Mouse (Mus musculus): ENCODE measurements around the gene 4933428G20Rik.

4933428G20Rik gene

DNA sequence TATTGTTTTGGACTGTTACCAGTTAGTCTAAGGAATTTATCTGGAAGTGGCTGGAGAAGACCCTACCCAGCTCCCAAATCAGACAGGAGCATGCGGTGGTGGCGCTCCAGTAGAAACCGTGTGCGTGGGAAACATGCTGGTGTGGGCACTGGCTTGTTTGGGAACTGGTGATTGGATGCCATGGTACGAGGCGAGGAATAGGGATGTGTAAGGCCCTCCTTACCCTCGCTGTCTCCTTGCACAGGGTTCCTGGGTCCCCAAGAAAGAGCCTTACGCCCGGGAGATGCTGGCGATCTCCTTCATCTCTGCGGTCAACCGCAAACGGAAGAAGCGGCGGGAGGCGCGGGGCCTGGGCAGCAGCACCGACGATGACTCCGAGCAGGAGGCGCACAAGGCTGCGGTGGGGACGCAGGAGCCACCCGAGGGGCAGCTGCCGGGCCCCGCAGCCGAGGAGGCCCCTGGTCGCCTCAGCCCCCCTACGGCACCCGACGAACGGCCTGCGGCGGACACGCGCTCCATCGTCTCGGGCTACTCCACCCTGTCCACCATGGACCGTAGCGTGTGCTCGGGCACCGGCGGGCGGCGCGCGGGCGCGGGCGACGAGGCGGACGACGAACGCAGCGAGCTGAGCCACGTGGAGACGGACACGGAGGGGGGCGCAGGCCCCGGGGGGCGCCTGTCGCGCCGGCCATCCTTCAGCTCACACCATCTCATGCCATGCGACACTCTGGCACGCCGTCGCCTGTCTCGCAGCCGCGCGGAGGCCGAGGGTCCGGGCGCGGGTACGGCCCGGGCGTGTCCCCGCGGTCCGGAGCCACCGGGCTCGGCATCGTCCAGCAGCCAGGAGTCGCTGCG lies at the start of gene 4933428G20Rik:
Gene 4933428G20Rik, minus strand, starts transcription at position 476 of the 855 bp plus-strand sequence.
- no peak for DNase-seq

DNA sequence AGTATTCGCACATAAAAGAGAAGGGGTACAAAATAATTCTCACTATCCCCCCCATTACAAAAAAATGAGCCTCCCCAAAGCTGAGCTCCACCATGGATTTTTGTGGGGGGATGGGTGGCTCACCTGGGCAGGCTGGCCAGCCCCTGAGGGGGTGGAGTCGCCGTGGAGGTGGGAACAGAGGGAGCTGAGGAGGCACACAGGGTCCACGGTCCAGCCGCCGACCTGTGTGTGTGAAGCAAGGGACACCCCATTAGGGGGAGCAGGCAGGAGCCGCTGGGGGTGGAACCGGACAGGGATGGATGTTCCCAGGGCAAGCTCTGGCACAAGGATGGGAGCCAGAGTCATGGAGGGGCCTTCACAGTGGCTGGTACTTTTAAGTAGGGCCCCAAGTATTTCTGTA lies 48.6 kb upstream of the 4933428G20Rik start:
- DNase-seq: no peak

DNA sequence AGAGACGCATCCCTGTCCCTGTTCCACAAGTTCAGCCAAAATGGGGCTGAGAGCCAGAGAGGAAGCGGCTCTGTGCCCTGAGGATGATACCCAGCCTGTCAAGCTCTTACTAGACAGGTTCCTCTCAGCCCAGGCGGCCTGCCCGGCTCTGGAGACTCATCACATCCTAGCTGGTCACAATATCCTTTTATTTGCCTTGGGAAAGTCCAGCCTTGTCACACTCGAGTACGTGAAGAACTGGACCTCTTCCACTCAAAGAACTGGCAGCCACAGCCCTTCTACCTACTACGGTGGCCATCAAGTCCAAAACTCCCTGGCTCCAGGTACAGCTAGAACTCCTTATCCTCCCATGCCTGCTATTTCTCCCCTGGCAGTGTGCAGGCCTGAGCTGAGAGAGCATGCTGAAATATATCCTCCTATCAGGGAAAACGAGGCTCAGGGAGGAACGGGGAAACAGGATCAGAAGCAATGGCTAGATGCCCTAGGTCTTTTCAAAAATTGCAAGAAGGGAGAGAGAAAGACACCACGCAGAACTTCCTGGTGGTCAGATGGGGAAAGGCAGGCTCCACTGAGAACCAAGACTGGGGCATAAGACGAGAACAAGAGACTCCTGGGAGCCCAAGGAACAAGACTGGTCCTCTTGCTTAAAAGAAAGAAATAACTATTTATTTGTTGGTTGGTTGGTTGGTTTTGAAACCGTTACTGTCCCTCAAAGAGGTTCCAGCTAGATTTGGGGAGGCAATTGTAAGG lies 48.0 kb upstream of the 4933428G20Rik start:
- no peak for DNase-seq

DNA sequence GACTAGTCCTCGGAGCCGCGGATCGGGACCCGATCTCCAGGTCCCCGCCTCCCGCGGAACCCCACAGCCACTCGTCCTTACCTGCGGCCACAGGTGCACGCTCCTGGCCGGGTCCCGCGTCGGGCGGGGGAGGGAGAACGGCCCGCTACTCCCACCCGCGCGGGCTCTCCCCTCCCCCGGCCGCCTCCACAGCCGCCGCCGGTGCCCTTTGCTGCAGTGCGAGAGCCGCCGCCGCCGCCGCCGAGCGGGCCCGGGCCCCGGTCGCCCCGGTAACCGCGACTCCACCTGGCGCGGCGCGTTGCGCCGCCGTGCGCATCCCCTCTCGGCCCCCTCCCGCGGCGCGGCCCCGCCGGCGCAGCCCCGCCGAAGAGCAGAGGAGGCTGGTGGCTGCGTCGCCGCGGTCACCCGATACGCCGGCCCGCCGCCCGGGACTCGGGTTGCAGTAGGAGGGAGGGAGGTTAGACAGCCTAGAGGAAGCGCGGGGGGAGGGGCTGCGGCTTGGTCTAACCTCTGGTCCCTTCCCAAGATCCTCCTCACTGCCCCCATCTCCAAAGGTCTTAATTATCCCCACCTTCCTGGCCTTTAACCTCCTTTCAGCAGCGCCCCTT lies 46.8 kb upstream of the 4933428G20Rik start:
- peak; percentile 42 for DNase-seq

DNA sequence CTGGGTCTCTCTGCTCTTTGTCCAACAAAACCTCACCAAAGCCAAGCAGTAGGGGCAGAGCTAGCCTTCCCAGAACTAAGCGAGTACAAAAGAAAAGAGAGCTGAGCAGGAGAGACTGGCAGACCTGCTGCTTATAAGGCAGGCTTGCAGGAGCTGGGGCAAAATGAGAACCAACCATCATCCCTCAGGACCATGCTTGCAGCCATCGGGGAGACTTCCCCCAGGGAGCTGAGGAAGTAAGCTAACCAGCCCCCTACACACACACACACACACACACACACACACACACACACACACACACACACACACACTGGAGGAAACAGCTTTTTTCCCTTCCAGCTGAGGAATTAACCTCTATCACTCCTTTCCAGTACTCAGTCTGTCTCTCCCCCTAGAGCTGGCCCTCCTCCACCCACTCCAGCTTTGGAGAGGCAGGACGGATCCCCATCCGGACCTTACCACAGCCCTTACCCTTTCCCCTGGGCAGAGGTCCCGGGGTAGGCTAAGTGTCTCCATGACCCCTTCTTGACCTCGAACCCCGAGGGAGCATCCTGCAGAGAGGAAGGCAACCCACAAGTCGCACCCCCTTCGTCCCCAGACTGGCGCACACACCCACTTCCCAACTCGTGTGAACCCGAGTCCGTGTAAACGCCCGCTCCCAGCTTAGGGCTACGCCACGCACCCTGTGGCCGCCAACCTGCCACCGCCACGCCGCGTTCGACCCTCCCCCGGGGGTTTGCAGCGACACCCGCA lies 45.8 kb upstream of the 4933428G20Rik start:
- no peak for DNase-seq

DNA sequence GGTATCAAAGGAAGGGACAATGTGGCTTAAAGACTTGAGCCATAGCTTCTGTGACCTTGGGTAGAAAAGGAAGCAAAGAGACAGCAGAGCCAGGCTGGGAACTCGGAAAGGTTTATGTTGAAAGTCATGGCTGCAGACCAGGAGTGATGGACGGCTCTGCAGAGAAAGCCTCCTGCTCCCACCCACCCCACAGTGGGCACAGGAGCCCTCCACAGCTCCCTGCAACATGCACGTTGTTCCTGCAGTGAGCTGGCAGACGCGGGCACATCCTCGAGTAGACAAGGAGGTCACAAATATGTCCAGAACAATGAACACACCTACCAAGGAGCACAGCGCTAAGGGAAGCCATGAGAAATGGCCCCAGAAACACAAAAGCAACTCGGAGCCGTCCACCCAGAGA lies 43.7 kb upstream of the 4933428G20Rik start:
- DNase-seq: no peak

DNA sequence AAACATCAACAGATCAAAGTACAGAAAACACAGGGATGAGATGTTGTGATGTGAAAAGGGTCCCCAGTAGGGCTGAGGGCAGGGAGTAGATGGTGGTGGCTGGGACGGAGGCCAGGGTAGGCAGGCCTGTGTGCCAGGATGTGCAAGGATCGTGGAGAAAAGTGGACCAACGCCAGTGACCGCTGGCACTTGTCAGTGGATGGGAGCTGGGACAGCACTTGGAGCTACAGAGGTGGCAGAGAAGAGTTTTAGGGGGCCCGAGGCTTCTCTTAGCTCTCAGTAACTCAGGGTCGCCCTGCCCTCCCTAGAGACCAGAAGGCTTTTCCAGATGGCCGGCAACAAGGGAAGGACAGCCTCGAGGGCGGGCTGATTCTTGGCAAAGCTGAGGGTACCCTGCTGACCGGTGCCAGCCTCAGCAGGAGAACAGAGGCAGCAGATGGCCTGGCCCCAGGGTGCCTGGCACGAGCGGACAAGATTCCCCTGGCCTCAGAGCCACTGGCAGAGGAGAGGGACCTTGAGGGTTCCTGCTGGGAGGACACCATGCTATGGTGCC lies 43.1 kb upstream of the 4933428G20Rik start:
- DNase-seq: no peak

DNA sequence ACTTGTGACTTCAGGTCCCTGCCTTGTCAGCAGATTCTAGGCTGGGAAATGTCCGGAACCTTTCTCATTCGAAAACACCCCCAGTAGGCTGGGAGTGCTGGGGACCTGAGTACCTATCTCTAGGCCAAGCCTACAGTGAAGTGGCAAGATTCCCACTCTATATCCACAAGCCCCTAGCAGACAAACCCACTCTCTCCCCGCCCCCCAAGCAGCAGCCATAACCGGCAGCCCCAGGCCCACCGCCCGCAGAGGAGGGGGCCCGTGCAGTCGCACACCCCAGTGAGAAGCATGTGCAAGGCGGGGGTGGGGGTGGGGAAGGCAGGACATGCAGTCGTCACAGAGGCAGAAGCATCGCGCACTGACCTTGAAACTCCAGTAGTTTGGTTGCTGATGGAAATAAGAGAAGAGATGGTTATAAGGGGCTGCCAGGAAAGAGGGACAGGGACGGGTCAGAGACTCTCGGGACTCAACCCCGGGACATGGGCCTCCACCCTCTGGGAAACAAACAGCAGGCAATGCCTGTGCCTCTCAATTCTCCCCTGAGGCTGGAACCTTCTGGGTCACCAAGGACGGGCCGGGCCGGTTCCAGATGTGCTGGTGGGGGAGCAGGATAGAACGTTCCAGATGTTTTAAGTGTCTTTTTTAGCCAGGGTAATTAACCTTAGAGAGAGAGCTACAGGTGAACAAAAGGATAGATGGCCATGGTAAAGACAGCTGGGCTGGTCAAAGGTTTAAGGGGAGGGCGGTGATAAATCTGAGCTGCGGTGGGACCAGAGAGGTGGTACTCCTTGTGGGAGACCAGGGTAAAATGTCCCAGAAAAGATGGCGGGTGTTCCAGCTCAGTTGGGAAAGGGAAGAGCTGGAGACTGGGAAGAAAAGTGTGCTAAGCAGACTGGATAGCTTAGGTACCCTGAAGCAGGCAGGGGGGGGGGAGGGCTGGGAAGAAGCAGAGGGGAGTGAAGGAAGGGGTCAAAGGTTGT lies 42.3 kb upstream of the 4933428G20Rik start:
- no peak for DNase-seq

DNA sequence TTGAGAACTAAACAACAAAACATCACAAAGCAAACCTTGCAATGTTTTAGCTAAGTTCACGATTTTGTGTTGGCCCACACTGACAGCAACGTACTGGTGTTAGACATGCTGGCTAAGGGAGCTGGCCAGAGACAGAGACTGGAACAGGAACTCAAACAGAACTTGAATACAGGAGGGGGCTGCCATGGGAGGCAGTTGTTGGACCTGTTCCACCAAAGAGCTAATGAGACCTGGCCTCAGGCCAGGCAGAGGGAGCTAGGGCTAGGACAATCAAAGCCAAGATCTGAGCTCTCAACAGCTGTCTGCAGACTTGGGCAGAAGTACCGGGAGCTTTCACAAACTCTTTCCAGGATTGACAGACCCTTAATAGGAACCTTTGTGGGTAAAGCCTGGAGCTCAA lies 40.5 kb upstream of the 4933428G20Rik start:
- no peak for DNase-seq

DNA sequence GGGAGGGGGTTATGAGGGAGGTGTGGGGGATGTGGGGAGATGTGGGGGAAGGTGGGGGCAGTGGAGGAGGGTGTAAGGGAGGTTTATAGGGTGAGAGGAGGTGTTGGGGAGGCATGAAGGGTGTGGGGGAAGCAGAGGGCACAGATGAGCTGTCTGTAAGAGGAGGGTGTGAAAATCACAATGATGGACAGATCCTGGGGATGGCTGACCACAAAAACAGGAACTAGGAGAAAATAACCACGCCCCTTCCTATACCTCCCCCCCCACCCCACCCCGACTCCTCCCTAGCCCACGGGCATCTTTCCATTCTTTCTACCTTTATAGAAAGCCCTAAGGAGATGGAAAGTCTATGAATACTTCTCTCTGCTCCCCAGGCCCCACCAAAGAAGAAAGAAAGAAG lies 40.0 kb upstream of the 4933428G20Rik start:
- DNase-seq: no peak

DNA sequence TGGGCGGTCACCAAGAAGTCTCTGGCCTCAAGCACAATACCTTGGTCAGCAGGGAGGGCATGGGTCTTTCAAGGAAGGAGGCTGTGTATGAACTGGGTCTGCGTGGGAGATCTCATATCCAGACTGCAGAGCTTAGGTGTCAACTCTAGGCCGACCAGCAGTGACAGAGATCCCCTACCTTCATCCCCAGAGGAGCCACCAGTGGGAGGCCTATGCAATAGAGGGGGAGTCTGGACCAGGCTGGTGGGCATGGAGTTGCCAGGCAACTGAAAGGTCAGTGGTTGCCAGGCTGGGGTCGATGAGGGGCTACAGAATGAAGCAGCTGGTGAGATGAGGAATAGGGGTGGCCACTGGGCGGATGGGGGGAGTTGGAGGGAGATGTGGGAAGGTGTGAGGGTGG lies 39.5 kb upstream of the 4933428G20Rik start:
- DNase-seq: no peak

DNA sequence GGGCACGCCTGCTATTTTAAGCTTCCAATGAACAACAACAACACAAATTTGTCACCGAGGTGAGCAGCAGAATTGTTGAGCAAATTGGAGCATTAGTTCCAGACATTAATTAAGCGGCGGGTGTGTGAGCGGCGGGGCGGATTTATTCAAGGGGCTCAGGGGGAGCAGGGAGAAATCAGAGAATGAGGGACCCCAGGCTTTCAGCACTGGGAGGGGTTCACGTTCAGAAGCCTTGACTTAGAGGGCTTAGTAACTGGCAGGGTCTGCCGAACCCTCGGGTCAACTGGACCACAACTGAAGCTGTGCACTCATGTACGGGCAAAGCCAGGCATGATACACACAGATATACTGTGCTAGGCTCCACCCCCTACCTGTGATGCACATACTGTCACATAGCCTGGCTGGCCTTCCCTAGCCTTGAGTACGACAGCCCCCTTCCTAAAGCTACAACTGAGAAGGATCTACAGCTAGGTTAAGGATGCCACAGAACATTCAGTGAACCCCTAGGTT lies 37.5 kb upstream of the 4933428G20Rik start:
- no peak for DNase-seq

DNA sequence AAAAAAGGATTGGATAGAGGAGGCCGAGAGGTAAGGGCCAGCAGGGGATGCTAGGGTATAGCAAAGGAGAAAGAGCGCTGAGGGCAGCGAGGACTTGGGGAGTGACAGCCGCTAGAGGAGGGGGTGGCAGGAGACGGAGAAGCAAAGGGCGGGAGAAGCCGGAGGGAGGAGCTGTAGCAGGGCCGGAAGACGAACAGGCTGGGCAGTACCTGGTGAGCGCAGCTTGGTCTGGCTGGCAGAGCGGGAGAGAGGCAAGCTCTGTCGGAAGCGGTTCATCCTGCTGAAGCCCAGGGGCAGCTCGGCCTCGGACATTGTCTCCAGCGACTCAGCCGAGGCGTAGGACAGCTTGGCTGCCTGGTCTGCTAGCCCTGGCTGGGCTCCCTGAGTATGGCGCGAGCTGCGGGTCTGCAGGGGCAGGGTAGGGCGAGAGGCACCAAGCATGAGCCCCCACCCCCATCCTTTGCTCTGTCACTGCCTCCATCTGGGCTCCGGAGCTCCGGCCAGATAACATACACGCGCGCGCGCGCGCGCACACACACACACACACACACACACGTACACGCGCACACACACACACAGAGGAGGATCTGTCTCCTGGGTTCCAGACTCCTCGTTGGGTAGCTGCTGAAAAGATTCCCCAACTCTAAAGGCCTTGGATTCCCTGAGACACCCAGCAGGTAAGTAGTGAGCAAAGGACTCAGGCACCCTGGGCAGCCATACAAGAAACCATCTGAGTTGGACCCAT lies 36.9 kb upstream of the 4933428G20Rik start:
- DNase-seq: peak; percentile 28

DNA sequence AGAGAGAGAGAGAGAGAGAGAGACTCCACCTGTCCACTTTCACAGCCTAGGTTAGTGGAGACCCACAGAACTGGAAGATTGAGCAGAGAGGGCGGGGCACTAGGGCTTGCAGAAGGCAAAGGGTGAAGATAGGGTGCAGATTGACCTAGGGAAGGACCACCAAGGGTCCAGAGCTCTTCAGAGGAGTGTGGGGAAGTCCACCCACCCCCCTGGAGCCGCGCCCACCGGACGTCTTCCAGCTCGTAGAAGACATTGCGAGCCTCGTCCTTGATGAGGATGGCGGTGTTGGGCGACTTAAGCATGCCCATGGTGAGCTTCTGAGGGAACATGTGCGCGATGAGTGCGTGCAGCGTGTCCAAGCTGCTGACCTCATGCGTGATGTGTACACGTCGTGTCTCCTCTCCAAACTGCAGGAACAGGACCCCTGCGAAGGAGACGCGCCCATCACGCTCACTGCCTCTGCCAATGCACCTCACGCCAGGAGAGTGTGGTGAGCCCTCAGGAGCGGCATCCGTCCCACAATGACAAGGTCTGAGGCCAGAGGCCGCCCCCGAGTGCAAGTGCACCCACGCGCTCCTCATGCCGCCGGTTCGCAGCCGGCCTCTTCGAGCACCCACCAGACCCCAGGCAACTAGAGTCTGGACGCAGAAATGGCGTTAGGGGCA lies 36.1 kb upstream of the 4933428G20Rik start:
- DNase-seq: no peak

DNA sequence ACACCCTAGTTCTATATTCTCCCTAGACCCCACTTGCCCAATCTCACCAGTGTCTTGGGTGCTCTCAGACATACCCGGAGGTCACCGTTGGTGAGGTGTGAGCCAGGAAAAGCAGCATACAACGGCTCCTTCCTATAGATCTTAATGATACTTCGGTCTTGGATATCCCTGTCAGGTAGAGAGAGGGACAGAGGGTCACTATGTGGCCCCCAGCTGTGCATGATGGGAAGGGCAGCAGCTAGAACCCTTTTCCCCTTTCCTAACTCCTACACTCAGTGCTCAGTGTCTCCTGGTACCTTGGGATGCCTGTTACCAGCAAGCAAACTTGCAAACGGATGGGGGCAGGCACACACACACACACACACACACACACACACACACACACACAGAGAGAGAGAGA lies 35.5 kb upstream of the 4933428G20Rik start:
- DNase-seq: no peak

DNA sequence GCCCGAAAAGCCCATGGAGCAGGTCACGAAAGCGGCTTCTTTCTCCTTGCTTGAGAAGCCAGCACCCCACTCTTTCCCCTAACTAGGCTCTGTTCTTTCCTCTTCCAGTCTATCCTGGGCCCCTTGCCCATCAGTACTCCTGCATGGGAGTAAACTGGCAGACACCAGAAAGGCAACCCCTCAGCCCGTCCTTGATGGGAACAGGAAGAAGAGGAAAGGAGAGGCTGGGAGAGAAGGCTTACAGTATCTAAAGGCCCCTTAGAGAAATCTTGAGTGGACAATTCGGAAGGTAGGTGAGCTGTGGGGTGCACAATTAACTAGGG lies 35.1 kb upstream of the 4933428G20Rik start:
- no peak for DNase-seq

DNA sequence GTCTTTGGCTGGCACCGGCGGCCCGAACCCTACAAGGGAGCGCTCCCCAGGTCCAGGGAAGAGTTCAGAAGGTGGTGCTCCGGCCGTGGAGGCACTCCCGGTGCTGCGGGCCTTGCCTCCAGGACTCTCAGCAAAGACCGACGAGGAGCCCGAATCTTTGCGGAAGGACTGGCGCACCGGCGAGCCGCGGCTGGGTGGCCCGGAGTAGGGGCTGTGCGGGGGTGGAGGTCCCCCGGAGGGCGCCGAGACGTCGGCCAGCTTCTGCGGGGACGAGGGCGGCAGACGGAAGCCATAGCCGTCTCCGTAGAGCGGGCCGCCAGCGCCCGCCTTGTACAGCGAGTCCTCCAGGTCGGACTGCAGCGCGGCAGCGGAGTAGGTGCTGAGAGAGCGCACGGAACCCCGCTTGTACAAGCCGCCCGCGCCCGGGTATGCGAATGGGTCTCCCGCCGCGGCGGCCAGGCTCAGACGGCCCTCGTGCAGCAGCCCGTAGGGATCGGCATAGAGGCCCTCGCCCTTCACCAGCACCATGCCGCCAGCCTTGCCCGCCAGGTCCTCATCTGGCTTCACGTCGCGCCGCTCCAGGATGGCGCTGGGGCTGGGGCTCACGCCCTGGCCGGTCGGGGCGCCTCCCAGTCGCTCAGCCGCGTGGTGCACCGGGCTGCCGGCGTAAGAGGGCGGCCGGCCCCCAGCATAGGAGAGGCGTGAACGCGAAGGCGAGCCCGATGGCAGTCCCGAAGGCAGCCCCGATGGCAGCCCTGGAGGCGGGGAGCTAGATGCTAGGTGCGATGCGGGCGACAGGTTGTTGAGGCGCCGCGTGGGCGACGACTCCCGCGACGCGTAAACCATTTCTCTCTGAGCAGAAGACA lies 34.5 kb upstream of the 4933428G20Rik start:
- DNase-seq: no peak

DNA sequence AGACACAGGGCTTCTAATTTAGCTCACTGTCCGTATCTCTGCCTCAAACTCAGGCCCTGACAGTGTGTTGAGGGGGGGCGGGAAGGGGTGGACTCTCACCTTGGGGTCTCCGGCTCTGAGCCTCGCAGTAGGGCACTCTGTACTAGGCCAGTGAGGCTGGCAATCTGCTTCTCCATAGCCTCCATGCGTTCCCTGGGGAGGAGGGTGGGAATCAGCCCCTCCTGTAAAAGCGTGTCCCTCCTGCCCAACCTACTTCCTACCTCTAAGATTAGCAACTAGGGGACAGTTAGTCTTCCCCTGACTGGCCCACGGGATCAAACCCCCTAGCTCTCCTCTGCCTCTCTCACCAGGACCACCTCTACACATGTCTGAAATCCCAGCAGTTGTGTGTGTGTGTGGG lies 33.5 kb upstream of the 4933428G20Rik start:
- no peak for DNase-seq

All from liver (tissue).